Mouse (Mus musculus) gastrocnemius, postnatal 14 days (tissue): ENCODE results near the gene Galt. TPM values are rescaled to one million over a fixed set of nuclear protein-coding genes. Genes with fewer than 3 reads are reported as not detected.
"Not testable (repeated sequence)": the region's sequence is repeated elsewhere in the genome, so short reads cannot be mapped to it uniquely, and the experiment has no call there.

ENCODE experiments used
- DNase-seq: peaks from one replicate; pipeline ENCODE4 v3.0.0; 2021; ENCODE audit warnings: mixed read lengths
- intact Hi-C: fragments of 180-260 bp; cut with DNase I; formaldehyde crosslinking; loops from one replicate; pipeline ENCODE4 v1.15.1; 2025; ENCODE audit warnings: low total_unique reads
- total RNA-seq, 2 experiments: library from RNA; stranded (reverse); gene quantifications; 2 replicates each; pipeline ENCODE4 v1.2.3; 2021

Gene Galt
- total RNA-seq, 2 experiments from 2014 or later: 26.5 to 27.0 TPM

DNA sequence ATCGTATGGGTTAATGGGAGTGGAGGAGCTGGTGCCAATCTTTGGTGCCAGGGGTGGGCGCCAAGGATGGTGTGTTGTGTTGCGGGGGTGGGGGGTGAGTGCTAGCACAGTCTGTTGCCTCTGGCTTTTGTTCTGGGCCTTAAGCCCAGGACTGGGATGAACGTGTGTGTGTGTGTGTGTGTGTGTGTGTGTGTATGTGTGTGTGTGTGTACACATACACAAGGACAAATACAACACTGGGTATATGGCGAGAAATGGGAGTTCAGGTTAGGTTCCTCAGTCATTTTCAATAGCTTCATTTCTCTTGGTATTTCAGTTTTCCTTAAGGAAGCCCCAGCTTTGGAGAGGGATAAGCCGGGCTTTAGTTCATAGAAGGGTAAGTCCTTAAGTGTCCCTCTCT, 8.1 kb downstream of the Galt start:
- not testable (repeated sequence) for DNase-seq

GRCm38 (mm10) chr4:41767301-41767700, 12.3 kb downstream of the Galt start:
- intact Hi-C loops: not testable (repeated sequence)

More for the DNA sequence above, 8.1 kb downstream of the Galt start:
- intact Hi-C loops: not testable (repeated sequence)

DNA sequence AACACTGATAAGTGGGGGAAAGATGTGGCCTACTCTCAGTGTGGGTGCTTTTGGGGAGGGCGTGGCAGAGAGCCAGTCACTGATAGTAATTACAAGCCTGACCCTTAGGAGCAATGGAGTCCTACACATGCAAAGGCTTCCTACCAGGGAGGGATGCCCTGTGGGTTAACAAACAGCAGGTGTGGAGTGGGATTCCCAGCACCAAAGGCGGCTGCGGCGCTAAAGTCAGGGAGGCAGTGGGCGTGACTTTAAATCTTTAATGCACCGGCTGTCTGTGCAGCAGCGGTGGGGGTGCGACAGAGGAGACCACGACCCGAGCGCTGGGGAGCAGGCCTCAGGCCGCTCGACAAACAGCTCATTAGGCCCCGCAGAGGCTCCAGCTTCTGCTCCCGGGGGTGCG, 17.9 kb downstream of the Galt start:
- DNase-seq, intact Hi-C loops: not testable (repeated sequence)

More at GRCm38 (mm10) chr4:41767301-41767700, 12.3 kb downstream of the Galt start:
- DNase-seq: not testable (repeated sequence)

- peak; percentile 71 for DNase-seq
- intact Hi-C loops: not testable (repeated sequence)
These were observed 18.5 kb downstream of the Galt start for GRCm38 (mm10) chr4:41773502-41773901.

GRCm38 (mm10) chr4:41774002-41774401, 19.0 kb downstream of the Galt start, which contains the start of gene Ccl27a:
Gene Ccl27a, minus strand, starts transcription at chr4:41774247.
- peak; percentile 72 for DNase-seq
- intact Hi-C loops: not testable (repeated sequence)

- intact Hi-C loops, DNase-seq: not testable (repeated sequence)
These were observed 19.5 kb downstream of the Galt start for GRCm38 (mm10) chr4:41774506-41774905.

GRCm38 (mm10) chr4:41775840-41776239, 20.8 kb downstream of the Galt start:
- intact Hi-C loops, DNase-seq: not testable (repeated sequence)

GRCm38 (mm10) chr4:41781271-41781670, 26.2 kb downstream of the Galt start:
- DNase-seq, intact Hi-C loops: not testable (repeated sequence)

DNA sequence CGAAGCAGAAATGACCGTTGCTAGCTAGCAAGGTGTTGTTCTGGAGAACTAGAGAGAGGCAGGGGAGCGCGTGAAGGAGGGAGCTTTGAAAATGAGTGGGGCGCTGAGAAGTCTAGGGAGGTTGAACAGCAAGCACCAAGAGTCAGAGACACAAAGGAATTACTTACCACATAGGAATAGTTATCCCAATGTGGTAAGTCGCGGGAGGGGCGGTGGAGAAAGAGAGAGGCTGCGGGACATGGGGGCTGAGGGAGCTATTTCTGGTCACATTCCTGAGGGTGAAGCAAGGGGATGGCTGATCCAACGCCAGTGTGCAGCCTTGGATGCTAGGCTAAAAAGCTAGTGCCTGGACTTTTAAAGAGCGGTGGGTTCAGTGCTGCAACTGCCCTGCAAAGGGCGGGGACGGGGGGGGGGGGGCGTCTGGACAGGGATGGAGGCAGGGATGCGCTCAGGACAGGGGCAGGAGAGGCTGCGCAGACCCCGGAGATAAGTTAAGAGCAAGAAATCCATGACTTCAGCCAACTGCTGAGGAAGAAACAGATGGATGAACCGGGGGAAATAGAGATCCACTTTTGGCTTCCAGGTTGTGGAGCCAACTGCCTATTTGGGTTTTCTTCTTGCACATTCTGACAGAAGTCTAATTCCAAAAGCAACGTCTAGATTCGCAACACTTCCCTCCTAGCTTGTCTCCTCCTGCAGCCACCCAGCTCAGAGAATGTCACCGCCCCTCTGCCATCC, 26.9 kb downstream of the Galt start:
- intact Hi-C loops, DNase-seq: not testable (repeated sequence)

DNA sequence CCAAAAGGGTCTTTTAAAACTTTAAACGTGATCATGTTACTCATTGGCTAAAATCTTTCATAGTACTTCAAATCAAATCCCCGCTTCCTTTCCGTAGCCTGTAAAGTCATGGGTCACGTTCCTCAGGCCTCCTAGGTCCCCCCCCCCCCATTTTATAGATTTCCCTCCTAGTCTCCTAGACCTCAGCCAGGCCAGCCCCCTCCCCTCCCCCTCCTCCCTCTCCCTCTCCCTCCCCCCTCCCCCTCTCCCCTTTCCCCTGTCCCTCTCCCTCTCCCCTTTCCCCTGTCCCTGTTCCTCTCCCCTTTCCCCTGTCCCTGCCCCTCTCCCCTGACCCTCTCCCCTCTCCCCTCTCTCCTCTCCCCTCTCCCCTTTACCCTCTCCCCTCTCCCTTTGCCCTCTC, 27.7 kb downstream of the Galt start:
- DNase-seq, intact Hi-C loops: not testable (repeated sequence)

DNA sequence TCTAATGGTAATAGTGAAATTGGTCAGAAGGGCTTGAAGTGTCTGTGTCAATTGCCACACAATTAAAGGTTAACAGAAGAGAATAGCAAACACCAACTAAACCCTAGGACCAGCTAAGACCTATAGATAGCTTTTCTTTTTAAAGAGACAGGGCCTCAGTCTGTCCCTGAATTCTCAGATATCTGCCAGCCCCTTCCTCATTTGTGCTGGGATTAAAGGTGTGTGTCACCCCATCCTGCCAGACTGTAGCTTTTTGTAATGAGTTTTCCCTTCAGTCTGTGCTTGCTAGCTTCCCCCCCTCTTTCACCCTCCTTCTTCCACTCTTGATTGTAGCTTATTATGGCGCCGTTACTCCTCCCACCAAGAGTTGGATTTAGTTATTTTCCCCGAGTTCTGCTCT, 28.2 kb downstream of the Galt start:
- intact Hi-C loops, DNase-seq: not testable (repeated sequence)

Other genes starting within 250 kb of the Galt start
- gene 1110017D15Rik, start 237.9 kb upstream of the Galt start, total RNA-seq: under 1 TPM in 1 of 2 experiments, not detected in 1; 0.37 TPM
- 10 to 100 TPM; 16.2 to 17.1 TPM for gene Fam219a, start 185.7 kb upstream of the Galt start, total RNA-seq
- gene Dnaic1, start 185.5 kb upstream of the Galt start, total RNA-seq: under 1 TPM; 0.47 to 0.58 TPM
- 1 to 10 TPM; 6.7 to 9.9 TPM for gene Enho, start 114.9 kb upstream of the Galt start, total RNA-seq
- gene Cntfr, start 58.1 kb upstream of the Galt start, total RNA-seq: 10 to 100 TPM; 15.3 to 38.0 TPM
- 10 to 100 TPM; 49.3 to 56.9 TPM for gene Il11ra1, start 55.2 kb upstream of the Galt start, total RNA-seq
- gene Rpp25l, start 41.7 kb upstream of the Galt start, total RNA-seq: 10 to 100 TPM; 40.3 to 49.9 TPM
- gene Dctn3, start 32.1 kb upstream of the Galt start, total RNA-seq: 10 to 100 TPM; 39.6 to 44.8 TPM
- not detected for gene Arid3c, start 24.1 kb upstream of the Galt start, total RNA-seq
- 10 to 100 TPM; 12.0 to 15.6 TPM for gene Sigmar1, start 929 bp downstream of the Galt start, total RNA-seq
- gene Ccl27a, start 19.0 kb downstream of the Galt start, total RNA-seq: 10 to 100 TPM; 27.3 to 31.4 TPM
- gene Gm21541, start 148.4 kb downstream of the Galt start, total RNA-seq: not detected
- 1 to 10 TPM in 1 of 2 experiments, under 1 TPM in 1; 0.33 to 2.4 TPM for gene Gm20878, start 186.3 kb downstream of the Galt start, total RNA-seq
- under 1 TPM in 1 of 2 experiments, not detected in 1; 0.09 TPM for gene Fam205a4, start 210.8 kb downstream of the Galt start, total RNA-seq